Mouse (Mus musculus) embryonic facial prominence, embryonic 14.5 days (tissue): Measurements from ENCODE around the gene Gm44579. TPM values are rescaled to one million over a fixed set of nuclear protein-coding genes. Genes with fewer than 3 reads are reported as not detected.
A peak's percentile ranks its signal among the peaks of the same experiment; 100 is the strongest.

ENCODE experiments used
- ATAC-seq: fragments of 200-750 bp; cut with Nextera tagmentation; 2 replicates; pipeline ENCODE4 v1.8.0; 2017; ENCODE audit warnings: low read depth, moderate number of reproducible peaks, moderate TSS enrichment
- DNase-seq: peaks from one replicate; pipeline ENCODE4 v3.0.0-alpha.2; 2015; ENCODE audit warnings: low spot score
- H3K27ac ChIP-seq: fragments of 300-500 bp; sonication (generic); replicated peaks from 2 replicates; pipeline ENCODE4 v1.5.1; 2014; ENCODE audit warnings: low read depth, mild to moderate bottlenecking, low read length, moderate library complexity
- H3K27me3 ChIP-seq: fragments of 300-500 bp; sonication (generic); replicated peaks from 2 replicates; pipeline ENCODE4 v1.6.1; 2014; ENCODE audit warnings: low read length; ENCODE audit not compliant: control insufficient read depth, insufficient read depth
- H3K36me3 ChIP-seq: fragments of 300-500 bp; sonication (generic); 2 replicates; pipeline ENCODE4 v1.6.1; 2014; ENCODE audit warnings: low read length, mixed read lengths; ENCODE audit not compliant: control insufficient read depth, insufficient read depth
- H3K4me1 ChIP-seq: fragments of 300-500 bp; sonication (generic); 2 replicates; pipeline ENCODE4 v1.6.1; 2014; ENCODE audit warnings: antibody characterized with exemption, low read length; ENCODE audit not compliant: control insufficient read depth, insufficient read depth
- H3K4me2 ChIP-seq: fragments of 300-500 bp; sonication (generic); 2 replicates; pipeline ENCODE4 v1.6.1; 2014; ENCODE audit warnings: low read depth, mild to moderate bottlenecking, low read length, moderate library complexity, mixed read lengths
- H3K4me3 ChIP-seq: fragments of 300-500 bp; sonication (generic); 2 replicates; pipeline ENCODE4 v1.5.1; 2014; ENCODE audit warnings: low read depth, mild to moderate bottlenecking, low read length
- H3K9ac ChIP-seq: fragments of 300-500 bp; sonication (generic); 2 replicates; pipeline ENCODE4 v1.6.1; 2014; ENCODE audit warnings: low read depth, mild to moderate bottlenecking, low read length, moderate library complexity, mixed read lengths
- H3K9me3 ChIP-seq: fragments of 300-500 bp; sonication (generic); 2 replicates; pipeline ENCODE4 v1.6.1; 2016; ENCODE audit warnings: low read length; ENCODE audit not compliant: control insufficient read depth
- WGBS: fragments of 180-500 bp; shearing (Covaris S2); extraction: QIAGEN DNeasy Blood & Tissue Kit; methylation state at CpG from one replicate; pipeline ENCODE4 v1.1.7; 2014; 5-methylcytosine and 5-hydroxymethylcytosine counted together
- polyA plus RNA-seq: library from polyadenylated mRNA; unstranded; fragments of >200 nt; fragmentation: Nextera tagmentation; extraction: Ambion mirVana; gene quantifications from 2 replicates; pipeline ENCODE4 v1.2.1, GENCODE M21; 2014

Gm44579 gene
- polyA plus RNA-seq, 1 experiment from 2014 or later, result not detected

- H3K4me3 ChIP-seq, result no peak overlapping the region
Observed at GRCm38 (mm10) chr15:98152916-98153315, 67.9 kb downstream of the Gm44579 start.

GRCm38 (mm10) chr15:98149166-98149602 is 71.6 kb downstream of the Gm44579 start:
- H3K27me3 ChIP-seq, result no peaks in the 10 kb centered on the region
- H3K9me3 ChIP-seq, result no peaks in the 10 kb centered on the region
- no peaks in the 10 kb centered on the region for H3K36me3 ChIP-seq
- ATAC-seq, result no peak; the same call in 1 of the 2 replicates
- peak; percentile 35 for DNase-seq
- WGBS, result 49% methylated on average over 10 of the region's 10 CpGs
- peaks cover 6% of the 10 kb centered on the region; the same call in 1 of the 2 replicates for H3K4me1 ChIP-seq
- no peak overlapping the region for H3K4me2 ChIP-seq
- no peak overlapping the region for H3K4me3 ChIP-seq
- no peak overlapping the region for H3K27ac ChIP-seq
- no peak overlapping the region for H3K9ac ChIP-seq

More at GRCm38 (mm10) chr15:98152916-98153315, 67.9 kb downstream of the Gm44579 start:
- no peak for ATAC-seq
- DNase-seq, result peak; percentile 21
- Histone ChIP-seq H3K36me3 (no peaks in the 10 kb centered on the region), H3K4me2 (no peak overlapping the region), H3K4me1 (no peaks in the 10 kb centered on the region), H3K27ac (no peak overlapping the region), H3K9ac (peak overlapping the region; percentile 30; the same call in 1 of the 2 replicates), H3K27me3 (no peaks in the 10 kb centered on the region), H3K9me3 (no peaks in the 10 kb centered on the region)
- 39% methylated on average over 7 of the region's 7 CpGs for WGBS

GRCm38 (mm10) chr15:98148356-98148755 is 72.4 kb downstream of the Gm44579 start:
- Histone ChIP-seq H3K4me1 (peaks cover 6% of the 10 kb centered on the region; the same call in 1 of the 2 replicates), H3K9me3 (no peaks in the 10 kb centered on the region), H3K4me3 (no peak overlapping the region), H3K4me2 (no peak overlapping the region), H3K36me3 (no peaks in the 10 kb centered on the region), H3K27me3 (no peaks in the 10 kb centered on the region), H3K27ac (no peak overlapping the region), H3K9ac (no peak overlapping the region)
- WGBS, result 71% methylated on average over 3 of the region's 3 CpGs
- DNase-seq (no peak), ATAC-seq (no peak)

- H3K27me3 ChIP-seq, result no peaks in the 10 kb centered on the region
- under 1% methylated on average over 38 of the region's 38 CpGs for WGBS
Observed at GRCm38 (mm10) chr15:98145559-98146181, 75.1 kb downstream of the Gm44579 start.

GRCm38 (mm10) chr15:98144861-98145507 is 75.8 kb downstream of the Gm44579 start:
- peak; percentile 31 for ATAC-seq
- peak overlapping the region; percentile 83 for H3K4me2 ChIP-seq
- peak overlapping the region; percentile 92 for H3K9ac ChIP-seq
- peaks cover 6% of the 10 kb centered on the region; the same call in 1 of the 2 replicates for H3K4me1 ChIP-seq
- H3K9me3 ChIP-seq, result no peaks in the 10 kb centered on the region
- WGBS, result under 1% methylated on average over 20 of the region's 36 CpGs
- peak overlapping the region; percentile 77 for H3K27ac ChIP-seq
- H3K27me3 ChIP-seq, result no peaks in the 10 kb centered on the region
- peak overlapping the region; percentile 98 for H3K4me3 ChIP-seq
- H3K36me3 ChIP-seq, result peaks cover 24% of the 10 kb centered on the region
- DNase-seq, result no peak

More at GRCm38 (mm10) chr15:98145559-98146181, 75.1 kb downstream of the Gm44579 start:
- H3K9me3 ChIP-seq, result no peaks in the 10 kb centered on the region
- ATAC-seq, result peak; percentile 96
- peak overlapping the region; percentile 77 for H3K27ac ChIP-seq
- H3K9ac ChIP-seq, result peak overlapping the region; percentile 92
- peak overlapping the region; percentile 83 for H3K4me2 ChIP-seq
- peaks cover 17% of the 10 kb centered on the region for H3K36me3 ChIP-seq
- peaks cover 6% of the 10 kb centered on the region; the same call in 1 of the 2 replicates for H3K4me1 ChIP-seq
- peak overlapping the region; percentile 98 for H3K4me3 ChIP-seq
- DNase-seq, result peak; percentile 96

- H3K4me1 ChIP-seq, result peaks cover 6% of the 10 kb centered on the region; the same call in 1 of the 2 replicates
- H3K27me3 ChIP-seq, result no peaks in the 10 kb centered on the region
- WGBS, result 78% methylated on average over 10 of the region's 10 CpGs
- no peak overlapping the region for H3K9ac ChIP-seq
- H3K36me3 ChIP-seq, result peaks cover 36% of the 10 kb centered on the region
- H3K27ac ChIP-seq, result no peak overlapping the region
- H3K4me2 ChIP-seq, result no peak overlapping the region
- no peak for DNase-seq
- ATAC-seq, result no peak
- H3K9me3 ChIP-seq, result no peaks in the 10 kb centered on the region
- no peak overlapping the region for H3K4me3 ChIP-seq
Observed at GRCm38 (mm10) chr15:98142515-98142914, 78.3 kb downstream of the Gm44579 start.

- H3K4me1 ChIP-seq, result peaks cover 6% of the 10 kb centered on the region; the same call in 1 of the 2 replicates
- H3K27me3 ChIP-seq, result no peaks in the 10 kb centered on the region
- no peak overlapping the region for H3K4me2 ChIP-seq
- ATAC-seq, result no peak
- no peak overlapping the region for H3K4me3 ChIP-seq
- no peak for DNase-seq
- no peaks in the 10 kb centered on the region for H3K9me3 ChIP-seq
- WGBS, result 75% methylated on average over 5 of the region's 5 CpGs
- peaks cover 53% of the 10 kb centered on the region for H3K36me3 ChIP-seq
- H3K9ac ChIP-seq, result no peak overlapping the region
- no peak overlapping the region for H3K27ac ChIP-seq
Observed at GRCm38 (mm10) chr15:98140809-98141208, 80.0 kb downstream of the Gm44579 start.

GRCm38 (mm10) chr15:98139763-98140162 is 81.0 kb downstream of the Gm44579 start:
- 90% methylated on average over 7 of the region's 7 CpGs for WGBS
- ATAC-seq, result no peak
- Histone ChIP-seq H3K4me2 (no peak overlapping the region), H3K27ac (no peak overlapping the region), H3K4me1 (peaks cover 5% of the 10 kb centered on the region; the same call in 1 of the 2 replicates), H3K9ac (no peak overlapping the region), H3K4me3 (no peak overlapping the region), H3K36me3 (peaks cover 62% of the 10 kb centered on the region), H3K27me3 (no peaks in the 10 kb centered on the region), H3K9me3 (no peaks in the 10 kb centered on the region)
- DNase-seq, result no peak
